Mouse (Mus musculus) spleen, postnatal 0 days (tissue): ENCODE measurements around the gene Krtap26-1. TPM values are rescaled to one million over a fixed set of nuclear protein-coding genes. Genes with fewer than 3 reads are reported as not detected.

Experiments used
- polyA plus RNA-seq: library from polyadenylated mRNA; unstranded; fragments of >200 nt; fragmentation: Nextera tagmentation; extraction: Ambion mirVana; gene quantifications from 2 replicates; pipeline ENCODE4 v1.2.1, GENCODE M21; 2015

Gene Krtap26-1
- not detected in 2 replicates for polyA plus RNA-seq

DNA sequence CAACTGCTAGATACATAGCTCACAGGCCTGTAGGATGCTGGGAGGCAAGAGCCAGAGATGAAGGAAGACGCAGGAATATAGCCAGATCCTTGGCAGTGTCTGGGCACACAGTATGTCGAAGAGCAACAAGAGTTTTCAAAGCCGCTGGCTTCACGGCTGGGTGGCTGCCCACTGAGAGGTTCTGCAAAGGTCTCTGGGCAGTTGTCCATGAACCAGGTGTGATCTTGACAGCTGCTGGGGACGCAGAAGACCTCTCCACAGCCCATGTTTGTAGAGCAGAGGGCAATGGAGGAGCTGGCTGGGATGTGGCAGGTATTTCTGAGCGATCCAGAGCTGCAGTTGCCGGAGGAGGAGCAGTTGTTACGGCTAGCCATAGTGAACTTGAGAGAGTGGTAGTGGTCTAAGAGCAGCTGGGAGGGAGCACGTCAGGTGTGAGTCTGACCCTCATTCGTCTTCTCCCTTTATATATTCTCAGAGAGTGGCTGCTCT, at the start of gene Krtap26-1:
Gene Krtap26-1 (minus strand): TSS at position 439 of the 489 bp plus-strand sequence.

DNA sequence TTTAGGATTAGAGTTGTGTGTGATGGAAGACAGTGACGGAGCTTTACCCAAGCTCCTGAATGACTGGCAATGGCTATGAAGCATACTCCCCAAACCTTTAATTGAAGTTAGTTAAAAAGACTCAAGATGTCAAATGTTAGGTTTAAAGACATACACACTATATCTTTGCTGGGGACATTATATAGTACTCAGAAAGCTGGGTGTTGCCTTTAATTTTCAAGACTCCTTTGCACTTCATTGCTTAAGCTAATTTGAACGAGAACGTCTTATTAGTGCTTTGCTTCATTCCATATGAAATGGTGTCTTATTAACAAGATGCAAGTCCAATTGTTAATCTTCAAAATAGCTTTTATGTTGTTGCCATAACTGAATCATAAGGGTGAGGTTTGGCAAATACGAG, 24.0 kb upstream of the Krtap26-1 start, which contains the start of gene Krtap27-1:
Gene Krtap27-1 (minus strand): TSS at position 101 of the 400 bp plus-strand sequence.

DNA sequence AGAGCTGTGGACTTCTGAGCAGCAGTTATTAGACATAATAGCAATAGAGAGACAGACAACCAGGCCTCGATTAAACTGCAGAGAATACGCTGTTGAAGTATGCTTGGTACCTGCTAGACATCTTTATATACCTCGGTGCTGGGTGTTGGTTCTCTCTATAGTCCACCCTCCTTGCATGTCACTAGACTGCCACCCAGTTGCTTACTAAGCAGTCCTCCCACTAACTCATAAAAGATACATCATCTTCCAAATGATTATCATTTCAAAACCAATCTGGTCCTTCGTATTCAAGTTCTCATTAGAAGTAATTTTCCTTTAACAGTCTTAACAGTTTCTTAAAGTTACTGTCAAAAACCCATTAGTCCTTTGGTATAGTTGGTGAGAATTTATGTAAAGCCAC, 20.0 kb downstream of the Krtap26-1 start, which contains the start of gene 2310079G19Rik:
Gene 2310079G19Rik (minus strand): TSS at position 101 of the 400 bp plus-strand sequence.

DNA sequence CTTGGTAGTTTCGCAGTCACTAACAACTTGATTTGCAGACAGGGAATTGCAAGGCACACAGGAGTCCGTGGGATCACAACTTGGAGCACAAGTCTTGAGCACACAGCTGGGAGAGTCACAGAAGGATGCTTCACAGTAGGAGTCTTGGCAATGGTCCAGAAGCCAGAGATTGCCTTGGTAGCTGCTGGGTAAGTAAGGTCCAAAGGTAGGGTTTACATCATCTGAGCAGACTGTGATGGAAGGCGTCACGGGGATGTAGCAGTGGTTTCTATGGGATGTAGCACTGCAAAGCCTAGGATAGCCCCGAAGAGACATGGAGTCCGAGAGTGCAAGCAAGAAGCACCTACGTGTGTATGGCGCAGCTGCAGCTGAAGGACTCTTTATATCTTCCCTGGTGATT, 35.7 kb downstream of the Krtap26-1 start, which contains the start of gene Krtap24-1:
Gene Krtap24-1 (minus strand): TSS at position 358 of the 400 bp plus-strand sequence.

Other genes with a start within 250 kb of the Krtap26-1 start
- gene Cldn17, start 140.8 kb downstream of the Krtap26-1 start, polyA plus RNA-seq = not detected in 2 replicates
- gene Cldn8, start 84.6 kb downstream of the Krtap26-1 start, polyA plus RNA-seq = 0.07 and 0.08 TPM in 2 replicates
- gene Krtap24-1, start 35.5 kb downstream of the Krtap26-1 start, polyA plus RNA-seq = not detected in 2 replicates
- not detected in 2 replicates for gene 2310079G19Rik, start 20.1 kb downstream of the Krtap26-1 start, polyA plus RNA-seq
- gene Krtap27-1, start 23.9 kb upstream of the Krtap26-1 start, polyA plus RNA-seq = not detected in 2 replicates
- gene 2310061N02Rik, start 60.2 kb upstream of the Krtap26-1 start, polyA plus RNA-seq = 0.17 TPM in 1 of 2 replicates, not detected in the other
- not detected in 2 replicates for gene Krtap13-1, start 81.1 kb upstream of the Krtap26-1 start, polyA plus RNA-seq
- gene Krtap13, start 103.8 kb upstream of the Krtap26-1 start, polyA plus RNA-seq = not detected in 2 replicates
- not detected in 2 replicates for gene 2310034C09Rik, start 111.1 kb upstream of the Krtap26-1 start, polyA plus RNA-seq
- not detected in 2 replicates for gene 2310057N15Rik, start 126.4 kb upstream of the Krtap26-1 start, polyA plus RNA-seq
- not detected in 2 replicates for gene Gm5965, start 130.1 kb upstream of the Krtap26-1 start, polyA plus RNA-seq
- not detected in 2 replicates for gene Gm20741, start 164.4 kb upstream of the Krtap26-1 start, polyA plus RNA-seq
- gene Krtap15, start 172.4 kb upstream of the Krtap26-1 start, polyA plus RNA-seq = not detected in 2 replicates
- not detected in 2 replicates for gene Krtap14, start 178.3 kb upstream of the Krtap26-1 start, polyA plus RNA-seq
- gene Krtap19-1, start 221.6 kb upstream of the Krtap26-1 start, polyA plus RNA-seq = not detected in 2 replicates
- gene Krtap19-2, start 226.5 kb upstream of the Krtap26-1 start, polyA plus RNA-seq = not detected in 2 replicates
- not detected in 2 replicates for gene Krtap19-3, start 230.2 kb upstream of the Krtap26-1 start, polyA plus RNA-seq
- not detected in 2 replicates for gene Krtap19-4, start 237.3 kb upstream of the Krtap26-1 start, polyA plus RNA-seq
- not detected in 2 replicates for gene Krtap19-5, start 248.7 kb upstream of the Krtap26-1 start, polyA plus RNA-seq